Mouse (Mus musculus): ENCODE data around the gene Dact1. TPM values are rescaled to one million over a fixed set of nuclear protein-coding genes. Genes with fewer than 3 reads are reported as not detected.

The Dact1 gene
- total RNA-seq, 2 experiments from 2014 or later: 9.5 to 10.1 TPM

GRCm38 (mm10) chr12:71337025-71337582, 27.4 kb downstream of the Dact1 start:
- no peak for DNase-seq (ENCODE audit: extremely low spot score in 1 of 2, low spot score in 1 of 2)

- DNase-seq (ENCODE audit: extremely low spot score in 1 of 2, low spot score in 1 of 2): no peak
These were observed 28.3 kb downstream of the Dact1 start for GRCm38 (mm10) chr12:71337896-71338463.

GRCm38 (mm10) chr12:71339142-71339848, 29.6 kb downstream of the Dact1 start:
- DNase-seq (ENCODE audit: extremely low spot score in 1 of 2, low spot score in 1 of 2): no peak

GRCm38 (mm10) chr12:71342397-71342796, 32.7 kb downstream of the Dact1 start:
- no peak for DNase-seq (ENCODE audit: extremely low spot score in 1 of 2, low spot score in 1 of 2)

GRCm38 (mm10) chr12:71345471-71345870, 35.8 kb downstream of the Dact1 start:
- no peak for DNase-seq (ENCODE audit: extremely low spot score in 1 of 2, low spot score in 1 of 2)

- DNase-seq (ENCODE audit: extremely low spot score in 1 of 2, low spot score in 1 of 2): no peak
These were observed 36.4 kb downstream of the Dact1 start for GRCm38 (mm10) chr12:71346071-71346470.

- DNase-seq (ENCODE audit: extremely low spot score in 1 of 2, low spot score in 1 of 2): no peak
These were observed 38.8 kb downstream of the Dact1 start for GRCm38 (mm10) chr12:71348401-71348896.

GRCm38 (mm10) chr12:71350077-71350476, 40.4 kb downstream of the Dact1 start:
- no peak for DNase-seq (ENCODE audit: extremely low spot score in 1 of 2, low spot score in 1 of 2)

GRCm38 (mm10) chr12:71354656-71355055, 45.0 kb downstream of the Dact1 start:
- DNase-seq (ENCODE audit: extremely low spot score in 1 of 2, low spot score in 1 of 2): no peak

- DNase-seq (ENCODE audit: extremely low spot score in 1 of 2, low spot score in 1 of 2): no peak
These were observed 45.4 kb downstream of the Dact1 start for GRCm38 (mm10) chr12:71355092-71355491.

- DNase-seq (ENCODE audit: extremely low spot score in 1 of 2, low spot score in 1 of 2): no peak
These were observed 51.9 kb downstream of the Dact1 start for GRCm38 (mm10) chr12:71361616-71362015.

- DNase-seq (ENCODE audit: extremely low spot score in 1 of 2, low spot score in 1 of 2): no peak
These were observed 52.7 kb downstream of the Dact1 start for GRCm38 (mm10) chr12:71362425-71362824.

- DNase-seq (ENCODE audit: extremely low spot score in 1 of 2, low spot score in 1 of 2): no peak
These were observed 54.4 kb downstream of the Dact1 start for GRCm38 (mm10) chr12:71364106-71364505.

- no peak for DNase-seq (ENCODE audit: extremely low spot score in 1 of 2, low spot score in 1 of 2)
These were observed 54.8 kb downstream of the Dact1 start for GRCm38 (mm10) chr12:71364531-71364930.

GRCm38 (mm10) chr12:71365208-71365607, 55.5 kb downstream of the Dact1 start:
- DNase-seq (ENCODE audit: extremely low spot score in 1 of 2, low spot score in 1 of 2): no peak

GRCm38 (mm10) chr12:71366175-71366574, 56.5 kb downstream of the Dact1 start:
- DNase-seq (ENCODE audit: extremely low spot score in 1 of 2, low spot score in 1 of 2): no peak

- no peak for DNase-seq (ENCODE audit: extremely low spot score in 1 of 2, low spot score in 1 of 2)
These were observed 58.9 kb downstream of the Dact1 start for GRCm38 (mm10) chr12:71368631-71369030.

Other genes with a start within 250 kb of the Dact1 start
- gene Tomm20l, start 198.5 kb upstream of the Dact1 start, total RNA-seq (2021): not detected
- 10 to 100 TPM; 54.0 to 54.6 TPM for gene Timm9, start 173.2 kb upstream of the Dact1 start, total RNA-seq (2021)
- 1 to 10 TPM; 5.4 to 6.6 TPM for gene 2700049A03Rik, start 173.0 kb upstream of the Dact1 start, total RNA-seq (2021)

Data from layer of hippocampus, postnatal 25 days (tissue).